Mouse (Mus musculus) heart, adult 2 months (tissue): Measurements from ENCODE around the gene Apoc1. TPM values are rescaled to one million over a fixed set of nuclear protein-coding genes. Genes with fewer than 3 reads are reported as not detected.
A peak's percentile ranks its signal among the peaks of the same experiment; 100 is the strongest.

Experiments used
- DNase-seq, 2 experiments: peaks; one replicate each; pipeline ENCODE4 v3.0.0; 2021
- H3K27ac ChIP-seq: fragments of 200-600 bp; 2 replicates; pipeline ENCODE4 v1.8.1; 2022
- H3K27me3 ChIP-seq: fragments of 200-500 bp; 2 replicates; pipeline ENCODE4 v1.6.1; 2012; ENCODE audit warnings: mild to moderate bottlenecking, low read length, inconsistent platforms, mixed read lengths; ENCODE audit not compliant: control insufficient read depth, insufficient read depth
- H3K36me3 ChIP-seq: fragments of 200-500 bp; 2 replicates; pipeline ENCODE4 v1.6.1; 2012; ENCODE audit warnings: low read length, inconsistent platforms; ENCODE audit not compliant: control insufficient read depth, insufficient read depth
- H3K4me1 ChIP-seq: fragments of 200-500 bp; 2 replicates; pipeline ENCODE4 v1.6.1; 2011; ENCODE audit warnings: low read length; ENCODE audit not compliant: control insufficient read depth, insufficient read depth
- H3K4me3 ChIP-seq: fragments of 200-600 bp; 2 replicates; pipeline ENCODE4 v1.8.1; 2022
- H3K79me2 ChIP-seq: fragments of 200-500 bp; replicated peaks from 2 replicates; pipeline ENCODE4 v1.6.1; 2012; ENCODE audit warnings: mild to moderate bottlenecking, inconsistent platforms, low read length, moderate library complexity, mixed read lengths; ENCODE audit not compliant: control insufficient read depth, insufficient read depth
- H3K9ac ChIP-seq: fragments of 200-500 bp; 2 replicates; pipeline ENCODE4 v1.6.1; 2012; ENCODE audit warnings: low read depth, mild to moderate bottlenecking, control low read depth, inconsistent platforms, low read length, mixed read lengths
- CTCF ChIP-seq: fragments of 200-600 bp; IDR thresholded peaks from 2 replicates; pipeline ENCODE4 v1.8.1; 2022; ENCODE audit warnings: antibody characterized with exemption, mild to moderate bottlenecking, moderate library complexity
- EP300 ChIP-seq: fragments of 200-500 bp; IDR thresholded peaks from 2 replicates; pipeline ENCODE4 v1.6.1; 2011; ENCODE audit warnings: low read depth, low read length, control low read depth; ENCODE audit not compliant: insufficient read depth
- POLR2A ChIP-seq: fragments of 200-500 bp; IDR thresholded peaks from 2 replicates; pipeline ENCODE4 v1.6.1; 2011; ENCODE audit warnings: mild to moderate bottlenecking, low read depth, low read length, control low read depth; ENCODE audit not compliant: insufficient read depth
- WGBS: fragments of 180-500 bp; shearing (Covaris S2); methylation state at CpG from one replicate; pipeline ENCODE4 v1.1.7; 2018; 5-methylcytosine and 5-hydroxymethylcytosine counted together
- intact Hi-C: fragments of 180-260 bp; cut with DNase I; formaldehyde crosslinking; loops from one replicate; pipeline ENCODE4 v1.15.1; 2025
- polyA plus RNA-seq: library from polyadenylated mRNA; depleted of rRNA; stranded (reverse); fragments of >200 nt; gene quantifications from 2 replicates; pipeline ENCODE4 v1.2.3, GENCODE M21; 2012
- total RNA-seq, 2 experiments: library from RNA; stranded (reverse); gene quantifications; 2 replicates each; pipeline ENCODE4 v1.2.3; 2021

The Apoc1 gene
- total and polyA plus RNA-seq, 3 experiments: 2.7 to 7.2 (median 4.2) TPM

- H3K79me2 ChIP-seq: no peaks in the 10 kb centered on the region
- peaks cover 2% of the 10 kb centered on the region for H3K4me1 ChIP-seq
- no peaks in the 10 kb centered on the region for H3K36me3 ChIP-seq
- DNase-seq: no peak
- no peaks in the 10 kb centered on the region for H3K27me3 ChIP-seq
- 76% methylated on average over 4 of the region's 4 CpGs for WGBS
- intact Hi-C loops: no loop called here
- TF ChIP-seq POLR2A (no peak), EP300 (no peak), CTCF (no peak)
- no peak overlapping the region for H3K4me3 ChIP-seq
- no peak overlapping the region for H3K9ac ChIP-seq
- no peak overlapping the region for H3K27ac ChIP-seq
Observed at GRCm38 (mm10) chr7:19717346-19717745, 24.9 kb upstream of the Apoc1 start.

DNA sequence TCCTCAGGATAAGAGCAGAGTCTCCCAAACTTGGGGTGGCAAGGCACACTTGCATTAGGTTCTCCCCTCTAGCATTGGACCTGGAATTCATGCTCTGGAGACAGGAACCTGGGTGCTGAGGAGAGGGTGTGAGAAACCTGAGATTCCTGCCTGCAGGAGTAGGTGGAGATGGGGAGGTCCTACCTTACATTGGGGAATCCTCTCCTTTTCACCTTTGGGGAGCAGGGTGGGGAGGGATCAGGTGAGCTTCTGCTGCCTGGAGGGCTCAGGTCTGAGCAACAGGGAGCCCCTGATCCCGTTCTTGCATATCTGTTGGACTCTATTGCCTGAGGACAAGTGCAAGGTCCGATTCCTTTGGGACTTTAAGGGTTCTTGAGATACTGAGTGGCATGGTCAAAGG lies 24.4 kb upstream of the Apoc1 start:
- WGBS: 71% methylated on average over 2 of the region's 2 CpGs
- H3K4me1 ChIP-seq: peaks cover 2% of the 10 kb centered on the region
- H3K79me2 ChIP-seq: no peaks in the 10 kb centered on the region
- H3K27ac ChIP-seq: no peak overlapping the region
- H3K27me3 ChIP-seq: no peaks in the 10 kb centered on the region
- no peak for TF ChIP-seq CTCF
- no peak for TF ChIP-seq EP300
- TF ChIP-seq POLR2A: no peak
- H3K36me3 ChIP-seq: no peaks in the 10 kb centered on the region
- H3K4me3 ChIP-seq: no peak overlapping the region
- no peak overlapping the region for H3K9ac ChIP-seq
- intact Hi-C loops: no loop called here
- DNase-seq: no peak

GRCm38 (mm10) chr7:19716055-19716682 lies 23.7 kb upstream of the Apoc1 start:
- Histone ChIP-seq H3K4me1 (peaks cover 2% of the 10 kb centered on the region), H3K79me2 (no peaks in the 10 kb centered on the region), H3K4me3 (peak overlapping the region; percentile 64), H3K27me3 (no peaks in the 10 kb centered on the region), H3K27ac (peak overlapping the region; percentile 91), H3K36me3 (no peaks in the 10 kb centered on the region), H3K9ac (peak overlapping the region; percentile 7; the same call in 1 of the 2 replicates)
- 4% methylated on average over 18 of the region's 18 CpGs for WGBS
- intact Hi-C loops: no loop called here
- DNase-seq: no peak
- TF ChIP-seq POLR2A (no peak), CTCF (no peak), EP300 (peak; percentile 29; the same call in 1 of the 2 replicates)

DNA sequence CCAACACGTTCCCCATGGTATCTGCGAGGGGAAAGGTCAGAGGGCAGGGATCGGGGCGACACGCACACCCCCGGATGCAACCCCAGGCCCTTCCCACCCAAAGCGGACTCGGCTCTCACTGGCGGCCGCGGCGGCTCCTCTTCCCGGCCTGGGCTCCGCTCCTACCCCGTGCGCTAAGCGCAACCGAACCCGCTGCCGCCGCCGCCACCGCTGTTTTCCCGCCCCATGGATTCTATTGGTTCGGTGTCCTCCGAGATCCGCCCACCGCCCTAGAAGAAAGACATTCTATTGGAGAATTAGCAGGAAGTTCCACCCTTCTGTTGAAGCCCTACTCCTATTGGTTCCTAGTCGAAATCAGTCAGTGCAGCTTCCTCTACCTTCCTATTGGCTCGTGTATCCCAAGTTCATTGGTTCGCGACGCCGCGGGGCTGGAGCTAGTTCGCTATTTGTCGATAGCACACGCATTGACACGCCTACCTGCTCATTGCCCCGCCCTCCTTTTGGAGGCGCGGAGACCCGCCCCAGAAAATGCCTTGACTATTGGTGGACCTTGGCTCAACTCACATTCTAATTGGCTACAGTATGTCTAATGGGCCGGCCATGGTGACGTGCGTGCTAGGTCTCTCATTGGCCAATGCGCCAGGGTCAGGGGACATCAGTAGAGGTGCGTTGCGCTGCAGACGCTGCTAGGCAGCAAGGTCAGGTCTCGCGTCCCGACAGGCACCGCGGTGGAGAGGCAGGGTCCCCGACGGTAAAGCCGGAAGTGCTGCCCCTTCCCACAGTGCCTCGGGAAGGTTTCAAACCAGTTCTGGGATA lies 23.0 kb upstream of the Apoc1 start, which contains the start of gene Tomm40:
TSS of gene Tomm40 (minus strand) at position 200 of the 816 bp plus-strand sequence.
- H3K36me3 ChIP-seq: no peaks in the 10 kb centered on the region
- DNase-seq: peak; percentile 96 to 99
- H3K27me3 ChIP-seq: no peaks in the 10 kb centered on the region
- H3K27ac ChIP-seq: peak within 1 kb of the TSS; percentile 91
- no peaks in the 10 kb centered on the region for H3K79me2 ChIP-seq
- H3K4me3 ChIP-seq: peak within 1 kb of the TSS; percentile 82
- H3K4me1 ChIP-seq: peaks cover 2% of the 10 kb centered on the region
- TF ChIP-seq CTCF: no peak
- no peak for TF ChIP-seq EP300
- peak; percentile 71 for TF ChIP-seq POLR2A
- peak within 1 kb of the TSS; percentile 83 for H3K9ac ChIP-seq
- intact Hi-C loops: loop anchor here (1.0 kb wide), 1 partner anchor 34 kb away; no protein-coding TSS in a partner anchor
- WGBS: under 1% methylated on average over 59 of the region's 59 CpGs

GRCm38 (mm10) chr7:19714836-19715235 lies 22.4 kb upstream of the Apoc1 start:
- under 1% methylated on average over 39 of the region's 39 CpGs for WGBS
- no peak for DNase-seq
- Histone ChIP-seq H3K9ac (peak overlapping the region; percentile 83), H3K27me3 (no peaks in the 10 kb centered on the region), H3K4me1 (peaks cover 2% of the 10 kb centered on the region), H3K79me2 (no peaks in the 10 kb centered on the region), H3K36me3 (no peaks in the 10 kb centered on the region), H3K4me3 (peak overlapping the region; percentile 82), H3K27ac (peak overlapping the region; percentile 84)
- TF ChIP-seq POLR2A (no peak), EP300 (no peak), CTCF (no peak)
- intact Hi-C loops: loop anchor here (1.0 kb wide), 1 partner anchor 34 kb away; no protein-coding TSS in a partner anchor

DNA sequence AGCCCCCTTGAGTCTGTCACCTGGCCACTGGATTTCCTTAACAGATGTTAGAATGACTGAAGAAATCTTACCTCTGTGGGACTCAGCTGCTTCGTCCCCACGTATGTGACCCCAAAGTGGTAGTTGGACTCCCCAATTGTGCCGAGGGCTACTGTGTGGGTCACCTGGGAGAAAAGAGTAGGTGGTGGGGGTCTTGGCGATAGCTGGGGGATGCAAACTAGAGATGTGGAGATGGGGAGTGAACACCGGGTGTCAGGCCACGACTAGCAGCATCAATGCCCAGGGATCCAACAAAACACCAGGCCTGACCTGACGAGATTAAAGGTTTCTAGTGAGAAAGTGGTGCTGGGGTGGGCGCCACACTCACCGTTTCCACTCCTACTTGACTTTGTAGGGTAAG lies 21.1 kb upstream of the Apoc1 start:
- no peak overlapping the region for H3K4me3 ChIP-seq
- intact Hi-C loops: loop anchor here (1.0 kb wide), 1 partner anchor 44 kb away; no protein-coding TSS in a partner anchor
- no peaks in the 10 kb centered on the region for H3K36me3 ChIP-seq
- DNase-seq: no peak
- H3K27ac ChIP-seq: no peak overlapping the region
- TF ChIP-seq CTCF (no peak), EP300 (no peak)
- no peak overlapping the region for H3K9ac ChIP-seq
- H3K79me2 ChIP-seq: no peaks in the 10 kb centered on the region
- H3K27me3 ChIP-seq: no peaks in the 10 kb centered on the region
- H3K4me1 ChIP-seq: peaks cover 2% of the 10 kb centered on the region
- WGBS: 88% methylated on average over 9 of the region's 9 CpGs
